Mouse (Mus musculus) heart, postnatal 0 days (tissue): ENCODE measurements around the gene Trappc10.

Experiments
- CTCF ChIP-seq: IDR thresholded peaks from 2 replicates; pipeline ENCODE4 v1.5.1; 2016; ENCODE audit warnings: antibody characterized with exemption, control low read depth, low read depth
- EP300 ChIP-seq: IDR thresholded peaks from 2 replicates; pipeline ENCODE4 v1.6.1; 2016; ENCODE audit warnings: antibody characterized with exemption, low read depth

DNA sequence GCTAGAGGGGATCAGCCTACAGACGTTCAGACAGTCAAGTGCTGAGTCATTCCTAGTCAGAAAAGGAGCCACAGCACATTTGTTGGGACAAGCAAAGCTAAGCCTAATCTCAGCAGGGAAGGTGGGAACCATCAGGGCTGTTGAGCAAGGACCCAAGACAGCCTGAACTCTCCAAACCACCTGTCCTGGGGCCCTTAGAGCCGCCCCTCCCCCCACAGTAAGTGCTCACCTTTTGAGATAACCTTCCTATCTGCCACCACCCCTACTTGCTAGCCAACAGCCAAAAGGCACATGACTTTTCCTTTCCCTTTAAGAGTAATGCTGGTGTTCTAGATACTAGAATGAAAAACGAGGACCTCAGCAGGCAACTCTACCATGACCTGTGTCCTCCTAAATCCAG is 60.9 kb downstream of the Trappc10 start:
- TF ChIP-seq CTCF (no peak), EP300 (no peak)
